Mouse (Mus musculus): ENCODE data around the gene Kif1b.

- TF ChIP-seq CTCF (IDR thresholded peaks at IDR 0.05; ENCODE audit: insufficient read depth, low read length) (no peak), POLR2A (IDR thresholded peaks at IDR 0.05; ENCODE audit: borderline replicate concordance, extremely low read depth, low read depth, low read length) (no peak)
Measured at GRCm38 (mm10) chr4:149354671-149355070, 47.2 kb upstream of the Kif1b start.

Data from lung, adult 2 months (tissue).